9 mouse cellular contexts compared by ENCODE assay signal in the genomic region with DNA sequence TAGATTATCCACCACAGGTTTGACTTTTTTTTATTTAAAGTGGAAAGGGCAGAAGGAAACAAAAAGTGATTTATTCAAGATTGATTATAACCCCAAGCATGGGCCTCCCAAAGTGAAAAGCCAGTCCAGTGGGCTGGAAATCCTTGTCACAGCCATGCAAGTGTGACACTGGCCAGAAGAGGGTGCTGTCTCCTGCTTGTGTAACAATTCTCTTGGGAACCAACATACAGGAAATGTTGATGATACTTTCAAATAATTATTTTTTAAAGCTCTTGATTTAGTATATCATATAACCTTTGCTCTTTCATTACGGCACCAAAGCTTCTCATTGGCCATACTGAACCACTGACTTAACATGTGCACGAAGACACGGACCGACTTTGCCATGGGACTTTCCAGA. TPM values are rescaled to one million over a fixed set of nuclear protein-coding genes. Genes with fewer than 3 reads are reported as not detected.
DNase-seq lines count a peak whose midpoint lies in the region; ATAC-seq and TF ChIP-seq lines count a peak whose summit lies in the region.
"Had no signal": no experiment of that assay in that cellular context is flagged by ENCODE, and none has a peak within 500 bp of the region (broad histone marks: within the 10 kb centered on the region; RNA-seq: fewer than 3 reads in every experiment).

No protein-coding gene starts in this region.

- no peak for TF ChIP-seq EP300 in CH12.LX (IDR thresholded peaks at IDR 0.05; ENCODE audit: low read length)

- H3K4me3 ChIP-seq in heart, embryonic 10.5 days: no peak overlapping the region
- peak overlapping the region in 2 of 3 experiments; percentile 26 to 39 for H3K4me3 ChIP-seq in CH12.LX (replicated peaks in 1 of 3; ENCODE audit: low read depth in 2 of 3, low read length in 2 of 3, poor library complexity in 1 of 3)
- H3K4me3 ChIP-seq in bone marrow macrophage, adult 2 months (ENCODE audit: insufficient read depth, low read length): no peak overlapping the region
- H3K4me3 ChIP-seq: embryonic facial prominence, embryonic 15.5 days had no signal

- H3K9me3 ChIP-seq in heart, embryonic 10.5 days: no peaks in the 10 kb centered on the region
- no peaks in the 10 kb centered on the region for H3K9me3 ChIP-seq in CH12.LX (replicated peaks; ENCODE audit: low read length)
- H3K9me3 ChIP-seq: embryonic facial prominence, embryonic 15.5 days had no signal

- no peak for TF ChIP-seq POLR2A in CH12.LX (IDR thresholded peaks at IDR 0.05; ENCODE audit: low read depth, low read length)
- TF ChIP-seq POLR2A in bone marrow macrophage, adult 2 months (IDR thresholded peaks at IDR 0.05; ENCODE audit: borderline replicate concordance, low read depth, low read length): no peak

- H3K4me1 ChIP-seq in heart, embryonic 10.5 days: no peaks in the 10 kb centered on the region
- peaks cover 0 to 7% of the 10 kb centered on the region in 2 experiments; a peak in 2 of 4 replicates for H3K4me1 ChIP-seq in CH12.LX (ENCODE audit: control insufficient read depth in 1 of 2, insufficient read depth in 2 of 2)
- H3K4me1 ChIP-seq in bone marrow macrophage, adult 2 months (ENCODE audit: control insufficient read depth, insufficient read depth, low read length): peaks cover 19% of the 10 kb centered on the region

- in situ Hi-C loops in CH12.LX (cut with MboI; ENCODE audit: low pct_ligation_motif_present, low pct_unique_long_range_greater_than_20kb, low sequenced_read_pairs): no loop called here

- peak; percentile 88 for ATAC-seq in megakaryocyte, adult 5-6 weeks (ENCODE audit: poor library complexity, severe bottlenecking)

- H3K9ac ChIP-seq in CH12.LX (ENCODE audit: insufficient read depth, low read depth): 0 out of 2 replicates have a peak overlapping the region, but pooled peaks have one; percentile 18
- H3K9ac ChIP-seq: embryonic facial prominence, embryonic 15.5 days had no signal

- peak; percentile 61 for DNase-seq in heart, adult 8-10 months (ENCODE audit: low spot score)
- DNase-seq in heart, embryonic 10.5 days (ENCODE audit: low spot score): no peak
- peak; percentile 69 for DNase-seq in CH12.LX (ENCODE audit: extremely low read depth)
- DNase-seq in gastrocnemius, adult 8-10 months (ENCODE audit: low spot score in 2 of 2): peak; percentile 16 to 22
- peak; percentile 49 for DNase-seq in layer of hippocampus, adult 9-11 months
- peak; percentile 56 to 83 for DNase-seq in spleen, postnatal 4 days (ENCODE audit: low spot score in 2 of 2)

- H3K4me2 ChIP-seq in CH12.LX (ENCODE audit: insufficient read depth, low read depth, poor library complexity, severe bottlenecking): 0 out of 2 replicates have a peak overlapping the region, but pooled peaks have one; percentile 3
- H3K4me2 ChIP-seq: embryonic facial prominence, embryonic 15.5 days had no signal

- dilution Hi-C loops in CH12.LX (cut with MboI; ENCODE audit: extremely low pct_ligation_motif_present, extremely low pct_unique_long_range_greater_than_20kb, low sequenced_read_pairs): no loop called here

- peak; percentile 93 for TF ChIP-seq RAD21 in CH12.LX (IDR thresholded peaks at IDR 0.05; ENCODE audit: low read depth, low read length)

- 78% methylated on average over 4 of the region's 4 CpGs for WGBS in heart, embryonic 10.5 days

- no peaks in the 10 kb centered on the region for H3K27me3 ChIP-seq in heart, embryonic 10.5 days (ENCODE audit: insufficient read depth, poor library complexity, severe bottlenecking)
- H3K27me3 ChIP-seq in CH12.LX (replicated peaks): no peaks in the 10 kb centered on the region
- H3K27me3 ChIP-seq: embryonic facial prominence, embryonic 15.5 days had no signal

- H3K36me3 ChIP-seq in heart, embryonic 10.5 days: no peaks in the 10 kb centered on the region
- H3K36me3 ChIP-seq in CH12.LX (replicated peaks in 1 of 2; ENCODE audit: control insufficient read depth in 1 of 2, insufficient read depth in 1 of 2, low read length in 1 of 2): no peaks in the 10 kb centered on the region
- H3K36me3 ChIP-seq: embryonic facial prominence, embryonic 15.5 days had no signal

- no peaks in the 10 kb centered on the region for H3K79me2 ChIP-seq in CH12.LX (replicated peaks; ENCODE audit: control insufficient read depth, extremely low read depth, insufficient read depth, poor library complexity, severe bottlenecking)

- peak; percentile 72 to 93 for TF ChIP-seq CTCF in CH12.LX (conservative IDR thresholded peaks at IDR 0.05 in 1 of 2, IDR thresholded peaks at IDR 0.05 in 1 of 2; ENCODE audit: low read depth in 2 of 2, low read length in 2 of 2)
- peak; percentile 72 for TF ChIP-seq CTCF in bone marrow macrophage, adult 2 months (IDR thresholded peaks at IDR 0.05; ENCODE audit: low read depth, low read length)

- H3K27ac ChIP-seq in heart, embryonic 10.5 days: no peak overlapping the region
- H3K27ac ChIP-seq in CH12.LX (ENCODE audit: insufficient read depth, low read depth): no peak overlapping the region
- H3K27ac ChIP-seq in bone marrow macrophage, adult 2 months (ENCODE audit: insufficient read depth, low read depth, low read length): no peak overlapping the region
- H3K27ac ChIP-seq: embryonic facial prominence, embryonic 15.5 days had no signal

TF ChIP-seq in CH12.LX, 34 proteins besides CTCF, POLR2A, EP300 and RAD21 (continues in another document):
- TF ChIP-seq KAT2A (IDR thresholded peaks at IDR 0.05; ENCODE audit: insufficient replicate concordance, low read length) (0 out of 2 replicates have a peak, but pooled peaks have one; percentile 63), SMC3 (IDR thresholded peaks at IDR 0.05; ENCODE audit: low read depth, low read length) (peak; percentile 89), NRF1 (IDR thresholded peaks at IDR 0.05; ENCODE audit: low read depth, low read length) (no peak), POLR2AphosphoS2 (IDR thresholded peaks at IDR 0.05; ENCODE audit: low read depth, low read length) (no peak), JUND (conservative IDR thresholded peaks at IDR 0.05; ENCODE audit: low read depth, low read length) (0 out of 2 replicates have a peak, but pooled peaks have one; percentile 27), ZNF384 (IDR thresholded peaks at IDR 0.05; ENCODE audit: low read depth, low read length) (no peak), NELFE (IDR thresholded peaks at IDR 0.05; ENCODE audit: low read depth, low read length) (no peak), JUN (IDR thresholded peaks at IDR 0.05; ENCODE audit: insufficient read depth, low read depth, low read length) (no peak), ELF1 (IDR thresholded peaks at IDR 0.05; ENCODE audit: low read depth, low read length) (peak; percentile 44; the same call in 1 of the 2 replicates), IRF4 (IDR thresholded peaks at IDR 0.05; ENCODE audit: low read depth, low read length) (0 out of 2 replicates have a peak, but pooled peaks have one; percentile 13), RCOR1 (conservative IDR thresholded peaks at IDR 0.05; ENCODE audit: low read depth, low read length) (no peak), MAZ (IDR thresholded peaks at IDR 0.05; ENCODE audit: low read depth, low read length) (no peak), ZC3H11A (IDR thresholded peaks at IDR 0.05; ENCODE audit: low read depth, low read length) (peak; percentile 44; the same call in 1 of the 2 replicates), BHLHE40 (IDR thresholded peaks at IDR 0.05; ENCODE audit: low read depth, low read length) (no peak)

RNA-seq across cellular contexts. Expression of a gene that starts 32.7 kb away (rescaled TPM):
- total RNA-seq in heart, adult 8-10 months (2022): 1 to 10 TPM; 4.0 to 6.1 (median 5.1) TPM
- polyA plus RNA-seq in heart, embryonic 10.5 days (2016; fragmentation: Nextera tagmentation; extraction: Ambion mirVana): 1.4 and 2.2 TPM in 2 replicates
- total RNA-seq in CH12.LX (2012; rRNA removed) (1.3 and 1.8 TPM in 2 replicates), CH12.LX (2014; rRNA removed) (not detected in 2 replicates)
- 0.29 and 0.30 TPM in 2 replicates for polyA plus RNA-seq in CH12.LX (2012; ENCODE audit: insufficient read length, low read depth)
- polyA plus RNA-seq in bone marrow macrophage, adult 2 months (2012; ENCODE audit: insufficient read depth, insufficient read length, missing spikeins): 4,409 and 4,976 TPM in 2 replicates
- 1 to 10 TPM; 2.1 to 8.5 (median 4.6) TPM for total RNA-seq in gastrocnemius, adult 8-10 months (2022)
- total RNA-seq in megakaryocyte, adult 5-6 weeks (2015): 1,575 and 1,670 TPM in 2 replicates
- total RNA-seq in megakaryocyte, adult 5-6 weeks (2017): 496 and 508 TPM in 2 replicates

RNA-seq across cellular contexts. Expression of a gene that starts 36.8 kb away (rescaled TPM):
- 10 to 100 TPM; 21.8 to 35.6 (median 30.7) TPM for total RNA-seq in heart, adult 8-10 months (2022)
- polyA plus RNA-seq in heart, embryonic 10.5 days (2016; fragmentation: Nextera tagmentation; extraction: Ambion mirVana): 79.9 and 82.1 TPM in 2 replicates
- total RNA-seq in CH12.LX (2012; rRNA removed): 36.6 and 43.0 TPM in 2 replicates
- 46.7 and 51.5 TPM in 2 replicates for total RNA-seq in CH12.LX (2014; rRNA removed)
- 66.6 and 80.9 TPM in 2 replicates for polyA plus RNA-seq in CH12.LX (2012; ENCODE audit: insufficient read length, low read depth)
- polyA plus RNA-seq in bone marrow macrophage, adult 2 months (2012; ENCODE audit: insufficient read depth, insufficient read length, missing spikeins): 58.0 and 60.7 TPM in 2 replicates
- total RNA-seq in gastrocnemius, adult 8-10 months (2022): 10 to 100 TPM; 19.0 to 27.0 (median 24.2) TPM
- total RNA-seq in megakaryocyte, adult 5-6 weeks (2015): 65.7 and 68.3 TPM in 2 replicates
- total RNA-seq in megakaryocyte, adult 5-6 weeks (2017): 42.3 and 49.4 TPM in 2 replicates

RNA-seq across cellular contexts. Expression of a gene that starts 58.1 kb away (rescaled TPM):
- total RNA-seq in heart, adult 8-10 months (2022): 10 to 100 TPM; 12.7 to 14.2 (median 13.5) TPM
- 2.0 and 3.3 TPM in 2 replicates for polyA plus RNA-seq in heart, embryonic 10.5 days (2016; fragmentation: Nextera tagmentation; extraction: Ambion mirVana)
- 7.0 and 7.3 TPM in 2 replicates for total RNA-seq in CH12.LX (2012; rRNA removed)
- total RNA-seq in CH12.LX (2014; rRNA removed): 12.7 and 13.2 TPM in 2 replicates
- 20.7 and 25.1 TPM in 2 replicates for polyA plus RNA-seq in CH12.LX (2012; ENCODE audit: insufficient read length, low read depth)
- 21.9 and 22.6 TPM in 2 replicates for polyA plus RNA-seq in bone marrow macrophage, adult 2 months (2012; ENCODE audit: insufficient read depth, insufficient read length, missing spikeins)
- total RNA-seq in gastrocnemius, adult 8-10 months (2022): 1 to 10 TPM; 6.7 to 9.9 (median 7.4) TPM
- 20.3 and 23.5 TPM in 2 replicates for total RNA-seq in megakaryocyte, adult 5-6 weeks (2015)
- total RNA-seq in megakaryocyte, adult 5-6 weeks (2017): 15.7 and 18.1 TPM in 2 replicates

RNA-seq across cellular contexts. Expression of a gene that starts 58.2 kb away (rescaled TPM):
- total RNA-seq in heart, adult 8-10 months (2022): 1 to 10 TPM in 1 of 4 experiments, under 1 TPM in 3; 0.57 to 1.1 (median 0.78) TPM
- polyA plus RNA-seq in heart, embryonic 10.5 days (2016; fragmentation: Nextera tagmentation; extraction: Ambion mirVana): 31.8 and 35.9 TPM in 2 replicates
- total RNA-seq in CH12.LX (2012; rRNA removed): 37.1 and 46.3 TPM in 2 replicates
- total RNA-seq in CH12.LX (2014; rRNA removed): 61.4 and 63.2 TPM in 2 replicates
- 81.0 and 92.8 TPM in 2 replicates for polyA plus RNA-seq in CH12.LX (2012; ENCODE audit: insufficient read length, low read depth)
- polyA plus RNA-seq in bone marrow macrophage, adult 2 months (2012; ENCODE audit: insufficient read depth, insufficient read length, missing spikeins): 11.6 and 16.7 TPM in 2 replicates
- total RNA-seq in gastrocnemius, adult 8-10 months (2022): 1 to 10 TPM in 1 of 4 experiments, under 1 TPM in 3; 0.10 to 1.0 (median 0.49) TPM
- 28.1 and 30.4 TPM in 2 replicates for total RNA-seq in megakaryocyte, adult 5-6 weeks (2015)
- total RNA-seq in megakaryocyte, adult 5-6 weeks (2017): 66.9 and 71.0 TPM in 2 replicates

Comparison
In these comparisons a context has a peak if more than half of its experiments do, and no peak if none do; other contexts are left out.
1. H3K4me3 ChIP-seq: peak in CH12.LX (2 of 3); none in heart, embryonic 10.5 days (single experiment) and bone marrow macrophage, adult 2 months (single experiment).
2. RNA of a gene that starts 32.7 kb away (total RNA-seq): 496 to 1,670 TPM in megakaryocyte, adult 5-6 weeks; 4.0 to 6.1 TPM in heart, adult 8-10 months, 2.1 to 8.5 TPM in gastrocnemius, adult 8-10 months and 1.3 to 1.8 TPM in CH12.LX; every median in the first group is over 10 times any median in the second.